Mouse (Mus musculus): ENCODE data around the gene Olfr820.
"Not testable (repeated sequence)": the region's sequence is repeated elsewhere in the genome, so short reads cannot be mapped to it uniquely, and the experiment has no call there.

Olfr820 gene

DNA sequence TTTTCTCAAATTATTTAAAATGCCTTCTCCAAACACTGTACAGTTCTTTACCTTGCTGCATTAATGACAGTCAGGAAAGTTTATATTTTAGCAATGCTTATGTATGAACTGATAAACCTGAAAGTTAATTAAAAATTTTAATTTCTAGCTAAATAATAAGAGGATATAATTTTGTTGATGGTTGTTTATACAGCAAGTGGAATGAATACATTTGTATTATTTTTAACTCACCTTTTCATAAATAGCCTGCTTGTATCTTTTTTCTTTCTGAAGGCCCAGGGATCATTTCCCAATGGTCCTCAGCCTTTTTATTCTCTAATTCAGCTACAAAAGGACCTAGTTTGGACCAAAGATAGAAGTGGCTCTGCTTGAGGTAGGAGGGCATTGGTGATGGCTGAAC is at the start of gene Olfr820:
Olfr820 (plus strand) TSS at position 301 of the 400 bp plus-strand sequence.
- no peak for DNase-seq (ENCODE audit: low spot score in 2 of 2)

DNA sequence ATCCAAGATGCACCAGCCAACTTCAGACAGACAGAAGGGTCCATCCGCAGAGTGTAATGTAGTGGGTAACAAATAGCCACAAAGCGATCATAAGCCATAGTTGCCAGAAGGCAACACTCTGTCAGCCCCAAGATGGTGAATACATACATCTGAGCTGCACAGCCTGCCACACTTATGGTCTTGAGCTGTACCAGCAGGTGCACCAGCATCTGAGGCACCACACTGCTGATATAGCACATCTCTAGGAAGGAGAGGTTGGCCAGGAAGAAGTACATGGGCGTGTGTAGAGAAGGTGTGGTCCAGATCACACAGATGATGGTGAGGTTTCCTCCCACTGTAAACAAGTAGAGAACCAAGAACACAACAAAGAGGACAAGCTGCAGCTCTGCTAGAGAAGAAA is 46.2 kb upstream of the Olfr820 start:
- not testable (repeated sequence) for DNase-seq (ENCODE audit: low spot score in 2 of 2)

DNA sequence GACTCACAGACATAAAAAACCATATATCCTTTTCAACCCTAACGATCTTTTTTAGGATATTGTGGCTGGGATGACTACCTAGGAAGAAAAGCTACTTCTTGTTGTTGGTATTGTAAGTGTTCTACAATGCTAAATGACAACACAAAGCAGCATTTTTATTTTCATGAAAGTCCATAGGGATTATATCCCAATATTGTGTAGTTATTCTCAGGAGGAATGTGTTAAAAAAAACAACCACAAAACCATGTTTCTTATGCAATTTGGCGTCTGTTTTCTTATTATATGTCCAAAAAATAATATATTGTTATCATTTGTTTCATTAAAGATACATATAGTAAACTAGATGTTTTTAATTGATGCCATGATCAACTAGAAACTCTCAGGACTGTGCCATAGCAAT is 45.3 kb upstream of the Olfr820 start, which contains the start of gene Olfr819:
Olfr819 (minus strand) TSS at position 101 of the 400 bp plus-strand sequence.
- DNase-seq (ENCODE audit: low spot score in 2 of 2), result not testable (repeated sequence)

DNA sequence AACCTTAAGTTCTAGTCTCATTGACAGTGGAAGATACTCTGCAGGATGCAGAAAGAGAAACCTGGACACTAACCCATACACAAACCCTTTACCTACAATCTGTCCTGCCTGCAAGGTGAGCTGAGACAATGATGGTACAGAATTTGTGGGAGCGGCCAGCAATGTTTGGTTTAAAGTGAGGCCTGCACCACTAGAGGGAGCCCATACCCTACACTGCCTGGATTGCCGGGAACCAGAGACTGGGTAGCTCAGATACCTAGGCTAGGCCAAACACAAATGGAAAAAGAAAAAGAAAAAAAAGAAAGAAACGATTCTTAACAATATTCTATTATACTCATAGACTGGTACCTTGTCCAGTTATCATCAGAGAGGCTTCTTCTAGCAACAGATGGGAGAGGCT is 39.4 kb upstream of the Olfr820 start:
- not testable (repeated sequence) for DNase-seq (ENCODE audit: low spot score in 2 of 2)

DNA sequence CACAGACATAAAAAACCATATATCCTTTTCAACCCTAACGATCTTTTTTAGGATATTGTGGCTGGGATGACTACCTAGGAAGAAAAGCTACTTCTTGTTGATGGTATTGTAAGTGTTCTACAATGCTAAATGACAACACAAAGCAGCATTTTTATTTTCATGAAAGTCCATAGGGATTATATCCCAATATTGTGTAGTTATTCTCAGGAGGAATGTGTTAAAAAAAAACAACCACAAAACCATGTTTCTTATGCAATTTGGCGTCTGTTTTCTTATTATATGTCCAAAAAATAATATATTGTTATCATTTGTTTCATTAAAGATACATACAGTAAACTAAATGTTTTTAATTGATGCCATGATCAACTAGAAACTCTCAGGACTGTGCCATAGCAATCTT is 36.4 kb upstream of the Olfr820 start, which contains the start of gene Olfr247:
Olfr247 (minus strand) TSS at position 101 of the 400 bp plus-strand sequence.
- DNase-seq (ENCODE audit: low spot score in 2 of 2), result not testable (repeated sequence)

DNA sequence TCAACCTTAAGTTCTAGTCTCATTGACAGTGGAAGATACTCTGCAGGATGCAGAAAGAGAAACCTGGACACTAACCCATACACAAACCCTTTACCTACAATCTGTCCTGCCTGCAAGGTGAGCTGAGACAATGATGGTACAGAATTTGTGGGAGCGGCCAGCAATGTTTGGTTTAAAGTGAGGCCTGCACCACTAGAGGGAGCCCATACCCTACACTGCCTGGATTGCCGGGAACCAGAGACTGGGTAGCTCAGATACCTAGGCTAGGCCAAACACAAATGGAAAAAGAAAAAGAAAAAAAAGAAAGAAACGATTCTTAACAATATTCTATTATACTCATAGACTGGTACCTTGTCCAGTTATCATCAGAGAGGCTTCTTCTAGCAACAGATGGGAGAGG is 30.6 kb upstream of the Olfr820 start:
- DNase-seq (ENCODE audit: low spot score in 2 of 2), result not testable (repeated sequence)

DNA sequence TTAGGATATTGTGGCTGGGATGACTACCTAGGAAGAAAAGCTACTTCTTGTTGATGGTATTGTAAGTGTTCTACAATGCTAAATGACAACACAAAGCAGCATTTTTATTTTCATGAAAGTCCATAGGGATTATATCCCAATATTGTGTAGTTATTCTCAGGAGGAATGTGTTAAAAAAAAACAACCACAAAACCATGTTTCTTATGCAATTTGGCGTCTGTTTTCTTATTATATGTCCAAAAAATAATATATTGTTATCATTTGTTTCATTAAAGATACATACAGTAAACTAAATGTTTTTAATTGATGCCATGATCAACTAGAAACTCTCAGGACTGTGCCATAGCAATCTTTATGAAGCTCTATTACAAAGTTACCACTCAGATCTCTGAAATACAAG is 27.5 kb upstream of the Olfr820 start, which contains the start of gene Gm10310:
Gm10310 (minus strand) TSS at position 101 of the 400 bp plus-strand sequence.
- DNase-seq (ENCODE audit: low spot score in 2 of 2), result not testable (repeated sequence)

DNA sequence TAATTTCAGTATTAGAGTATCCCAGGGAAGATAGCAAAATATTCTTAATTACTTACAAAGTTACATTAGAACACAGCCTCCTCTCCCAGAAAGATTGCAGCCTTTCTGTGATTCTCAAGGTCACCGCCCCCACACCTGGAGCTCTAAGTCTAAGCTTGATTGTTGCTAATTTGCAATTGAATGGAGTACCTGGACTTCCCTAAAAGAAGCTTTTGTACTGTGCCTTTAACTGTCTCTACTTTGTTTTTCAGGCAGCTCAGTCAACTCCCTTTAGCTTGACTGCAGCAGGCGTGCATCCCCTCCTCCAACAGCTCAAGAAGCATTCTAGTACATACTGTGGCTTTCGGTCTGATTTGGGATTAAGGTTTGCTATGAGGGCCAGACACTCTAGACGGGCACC is 8.3 kb upstream of the Olfr820 start:
- DNase-seq (ENCODE audit: low spot score in 2 of 2), result not testable (repeated sequence)

DNA sequence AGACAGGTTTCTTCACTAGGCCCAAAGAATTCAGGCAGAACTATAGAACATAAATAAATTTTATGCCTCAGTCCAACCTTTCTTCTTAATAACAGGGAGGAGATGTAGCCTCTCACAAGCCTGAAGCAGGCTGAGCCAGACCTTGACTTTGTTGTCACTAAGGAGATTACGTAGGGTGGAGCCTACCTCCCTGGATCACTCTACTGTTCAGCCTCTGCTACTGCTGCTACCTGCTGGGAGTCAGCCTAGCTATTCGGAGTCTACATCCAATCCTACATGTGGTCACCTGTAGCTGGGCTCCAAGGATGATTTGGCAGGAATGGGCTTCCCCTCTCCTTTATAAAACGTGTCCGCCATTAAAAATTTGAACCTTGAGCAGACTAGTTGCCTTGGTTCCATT is 7.1 kb upstream of the Olfr820 start:
- DNase-seq (ENCODE audit: low spot score in 2 of 2), result not testable (repeated sequence)

DNA sequence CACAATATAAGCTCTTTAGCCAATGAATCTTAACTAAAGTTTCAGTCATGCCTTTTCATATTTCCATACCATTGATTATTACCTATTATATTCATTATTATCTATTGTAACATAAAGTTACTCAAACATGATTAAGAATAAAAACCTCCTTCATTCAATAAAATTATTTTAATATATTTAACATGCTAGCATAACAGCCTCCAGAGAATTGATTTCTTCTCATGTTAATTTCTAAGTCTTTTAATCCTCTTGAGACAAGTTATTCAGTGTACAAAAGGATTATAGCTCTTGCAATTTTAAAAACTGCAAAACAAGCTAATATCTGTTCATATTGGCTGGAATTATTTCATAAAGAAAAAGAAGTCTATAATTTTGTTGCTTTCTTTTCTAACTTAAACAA is 17.6 kb downstream of the Olfr820 start, which contains the start of gene Olfr821:
Olfr821 (plus strand) TSS at position 301 of the 400 bp plus-strand sequence.
- DNase-seq (ENCODE audit: low spot score in 2 of 2), result no peak

DNA sequence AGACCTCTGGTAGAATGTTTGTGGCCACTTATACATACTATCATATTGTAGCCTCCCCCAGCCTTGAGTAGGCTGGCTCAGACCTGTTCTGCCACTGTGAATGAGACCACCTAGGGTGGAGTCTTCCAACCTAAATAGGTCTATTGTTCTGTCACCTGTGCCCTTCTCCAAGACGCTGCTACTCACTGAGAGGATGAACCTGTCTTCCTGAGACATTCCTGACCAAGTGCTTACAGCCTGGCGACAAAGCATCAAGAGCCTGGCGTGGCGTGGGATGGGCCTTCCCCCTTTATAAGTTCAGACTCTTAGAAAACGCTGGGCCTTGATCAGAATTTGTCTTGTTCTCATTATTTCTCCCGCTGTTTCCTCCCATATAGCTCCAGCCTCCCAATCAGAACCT is 24.7 kb downstream of the Olfr820 start:
- no peak for DNase-seq (ENCODE audit: low spot score in 2 of 2)
